Mouse (Mus musculus) WW6 (cell line): ENCODE measurements around the gene Il3ra.

ENCODE experiments used
- DNase-seq: peaks from one replicate; pipeline ENCODE4 v3.0.0-alpha.2; 2013; ENCODE audit warnings: low read depth, low spot score

The Il3ra gene

DNA sequence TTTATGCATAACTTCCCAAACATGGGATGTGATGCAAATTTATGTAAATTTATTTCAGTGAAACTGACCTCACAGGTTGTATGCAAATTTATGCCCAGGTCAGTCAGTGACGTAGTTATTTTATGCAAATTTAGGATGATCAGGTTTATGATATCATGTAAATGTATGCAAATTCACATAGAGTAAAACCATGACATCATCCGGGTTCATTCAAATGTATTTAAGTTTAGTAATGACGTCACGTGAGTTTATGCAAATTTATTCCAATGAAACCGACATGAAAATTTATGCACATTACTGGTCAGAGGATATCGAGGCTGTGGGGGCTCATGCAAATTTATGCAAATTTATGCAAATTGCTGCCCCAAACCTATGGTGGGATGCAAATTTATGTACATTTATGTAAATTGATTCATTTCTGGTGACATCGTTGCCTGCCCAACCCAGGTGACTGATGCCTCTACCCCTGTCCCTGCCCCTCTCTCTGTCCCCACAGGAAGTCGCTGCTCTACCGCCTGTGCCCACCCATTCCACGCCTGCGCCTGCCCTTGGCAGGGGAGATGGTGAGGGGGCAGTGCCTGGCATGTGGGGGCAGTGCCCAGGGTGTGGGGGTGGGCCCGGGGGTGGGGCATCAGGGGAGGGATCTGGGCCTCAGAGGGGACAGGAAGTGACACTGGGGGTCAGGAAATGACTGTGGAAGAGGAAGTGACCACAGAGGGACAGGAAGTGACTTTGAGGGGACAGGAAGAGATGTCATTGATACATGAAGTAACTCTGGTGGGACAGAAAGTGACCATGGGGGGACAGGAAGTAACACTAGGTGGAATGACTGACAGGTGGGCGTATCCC lies 8.7 kb downstream of the Il3ra start:
- DNase-seq = no peak

DNA sequence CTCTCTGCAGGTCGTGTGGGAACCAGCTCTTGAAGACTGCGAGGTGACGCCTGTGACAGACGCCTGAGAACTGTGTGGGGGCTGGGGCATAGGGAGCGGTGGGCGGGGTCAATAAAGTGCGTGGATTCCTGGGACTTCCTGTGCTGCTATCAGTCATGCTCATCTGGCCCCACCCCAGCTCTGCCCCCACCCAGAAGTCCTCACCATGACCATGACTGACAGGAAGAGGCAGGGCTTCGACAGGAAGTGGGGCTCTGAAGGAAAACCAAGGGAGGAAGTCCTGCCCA lies 9.2 kb downstream of the Il3ra start:
- DNase-seq = no peak

DNA sequence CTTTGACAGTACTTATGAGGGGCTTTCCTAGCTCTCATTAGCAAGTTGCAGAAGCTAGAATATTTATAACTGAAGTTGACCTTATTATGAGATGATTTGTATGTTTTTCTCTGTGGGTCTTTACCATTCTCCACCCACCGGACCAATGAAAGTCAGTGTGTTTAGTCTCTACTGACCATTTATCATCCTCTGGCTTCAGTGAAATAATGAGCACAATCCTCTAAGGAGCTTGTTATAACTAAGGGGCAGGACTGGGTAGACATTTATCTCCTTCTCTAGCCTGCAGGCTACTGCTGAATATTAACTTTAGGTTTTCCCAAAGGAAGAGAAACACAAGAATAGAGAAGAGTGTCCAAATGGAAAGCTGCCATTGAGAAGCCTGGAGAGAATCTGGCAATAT lies 49.5 kb downstream of the Il3ra start:
- no peak for DNase-seq

DNA sequence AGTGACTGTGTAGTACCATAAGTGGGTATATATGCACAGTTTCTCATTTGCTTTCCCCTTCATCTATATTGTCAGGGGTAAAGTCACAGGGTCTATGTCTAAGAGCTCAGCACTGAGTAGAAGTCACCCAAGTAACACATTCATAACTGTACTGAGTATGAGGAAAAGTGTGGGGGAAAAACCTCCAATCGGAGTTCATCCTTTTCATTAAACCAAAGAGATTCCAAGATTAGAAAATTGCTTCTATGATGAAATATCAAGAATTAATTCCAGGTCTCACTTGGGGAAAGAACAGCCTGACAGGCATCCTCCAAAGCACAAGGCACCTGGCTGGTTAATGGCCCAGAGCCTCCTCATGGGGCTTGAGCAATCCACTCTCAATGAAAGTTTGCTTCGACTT lies 54.9 kb downstream of the Il3ra start, which contains the start of gene Olfr721-ps1:
Gene Olfr721-ps1, plus strand, starts transcription at position 301 of the 400 bp plus-strand sequence.
- DNase-seq = no peak
